Comparison of ENCODE assay signal across 8 mouse cellular contexts in the genomic region with DNA sequence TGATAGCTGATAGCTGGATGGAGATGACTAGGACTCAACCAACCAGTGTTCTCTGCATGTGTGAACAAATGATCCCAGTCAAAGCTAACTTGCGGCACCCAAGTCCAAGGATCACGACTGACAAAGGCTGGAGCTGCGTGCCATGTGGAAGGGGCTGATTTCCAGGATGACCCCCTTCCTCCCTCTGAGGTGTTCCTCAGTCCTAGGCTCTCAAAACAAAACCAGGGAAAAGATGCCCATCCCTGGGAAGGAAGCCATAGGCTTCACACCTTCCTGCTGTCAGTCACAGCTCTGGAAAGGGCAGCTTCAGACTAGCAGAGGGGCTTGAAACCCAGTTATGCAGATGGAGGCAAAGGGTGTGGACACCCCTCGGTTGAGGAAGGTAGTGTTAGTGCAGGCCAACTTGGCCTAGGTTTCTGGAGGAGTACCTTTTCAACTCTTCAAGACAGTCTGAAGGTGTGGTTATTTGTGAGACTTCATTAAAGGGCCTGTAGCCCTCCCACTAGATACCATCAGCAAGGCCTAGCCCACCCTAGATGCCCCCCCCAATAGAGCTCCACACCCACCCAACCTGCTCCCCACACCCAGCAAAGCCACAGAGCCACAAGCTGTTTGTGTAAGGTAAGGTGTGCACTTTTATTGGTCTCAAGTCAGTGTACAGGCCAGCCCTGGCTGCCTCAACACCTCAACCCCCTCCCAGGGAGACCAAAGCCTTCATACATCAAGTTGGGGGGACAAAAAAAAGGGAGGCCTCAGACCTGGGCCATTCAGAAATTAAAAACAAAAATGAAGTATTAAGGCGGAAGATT. TPM values are rescaled to one million over a fixed set of nuclear protein-coding genes. Genes with fewer than 3 reads are reported as not detected.
DNase-seq lines count a peak whose midpoint lies in the region; ATAC-seq lines count a peak whose summit lies in the region.

No protein-coding gene starts in this region.

- H3K27ac ChIP-seq in limb, embryonic 11.5 days (replicated peaks; ENCODE audit: low read depth, low read length) = no peak overlapping the region
- no peak overlapping the region for H3K27ac ChIP-seq in limb, embryonic 10.5 days
- peak overlapping the region; percentile 57 for H3K27ac ChIP-seq in hindbrain, embryonic 15.5 days (replicated peaks)
- H3K27ac ChIP-seq in neural tube, embryonic 11.5 days (ENCODE audit: low read depth, low read length) = no peak overlapping the region; the same call in 1 of the 2 replicates

- no peak overlapping the region for H3K9ac ChIP-seq in limb, embryonic 11.5 days (ENCODE audit: low read length)
- H3K9ac ChIP-seq in hindbrain, embryonic 15.5 days = peak overlapping the region; percentile 12; the same call in 1 of the 2 replicates
- no peak overlapping the region for H3K9ac ChIP-seq in neural tube, embryonic 11.5 days (ENCODE audit: low read length)

- DNase-seq in limb, embryonic 11.5 days (ENCODE audit: low spot score) = peak; percentile 61
- no peak for DNase-seq in limb, embryonic 10.5 days (ENCODE audit: low spot score)
- peak; percentile 46 for DNase-seq in embryo, embryonic 10.5 days (ENCODE audit: low spot score)
- peak; percentile 57 for DNase-seq in neural tube, embryonic 11.5 days (ENCODE audit: low spot score)
- no peak for DNase-seq in ovary, adult 18-20 months (ENCODE audit: low spot score)
- no peak for DNase-seq in adrenal gland, adult 2 months
- no peak for DNase-seq in kidney, adult 18-20 months

- no peak for ATAC-seq in limb, embryonic 11.5 days (ENCODE audit: insufficient number of reproducible peaks, low FRiP score, low TSS enrichment, low read depth)
- ATAC-seq in hindbrain, embryonic 15.5 days (ENCODE audit: low FRiP score, low read depth) = no peak
- no peak for ATAC-seq in neural tube, embryonic 11.5 days (ENCODE audit: insufficient read depth, low FRiP score, low TSS enrichment)

- no peaks in the 10 kb centered on the region for H3K9me3 ChIP-seq in limb, embryonic 11.5 days (ENCODE audit: control insufficient read depth, low read length)
- H3K9me3 ChIP-seq in limb, embryonic 10.5 days (replicated peaks) = no peaks in the 10 kb centered on the region
- no peaks in the 10 kb centered on the region for H3K9me3 ChIP-seq in hindbrain, embryonic 15.5 days
- no peaks in the 10 kb centered on the region for H3K9me3 ChIP-seq in neural tube, embryonic 11.5 days (ENCODE audit: control insufficient read depth, low read length)

- H3K4me1 ChIP-seq in limb, embryonic 11.5 days (ENCODE audit: control insufficient read depth, insufficient read depth, low read length) = peaks cover 13% of the 10 kb centered on the region
- peaks cover 24% of the 10 kb centered on the region for H3K4me1 ChIP-seq in limb, embryonic 10.5 days
- H3K4me1 ChIP-seq in hindbrain, embryonic 15.5 days (replicated peaks) = peaks cover 45% of the 10 kb centered on the region
- H3K4me1 ChIP-seq in neural tube, embryonic 11.5 days (ENCODE audit: control insufficient read depth, insufficient read depth, low read length) = peaks cover 17% of the 10 kb centered on the region

- H3K27me3 ChIP-seq in limb, embryonic 11.5 days (ENCODE audit: control insufficient read depth, insufficient read depth, low read length) = no peaks in the 10 kb centered on the region
- H3K27me3 ChIP-seq in limb, embryonic 10.5 days (ENCODE audit: low read depth, poor library complexity, severe bottlenecking) = peaks cover 20% of the 10 kb centered on the region; the same call in 1 of the 2 replicates
- H3K27me3 ChIP-seq in hindbrain, embryonic 15.5 days = no peaks in the 10 kb centered on the region
- no peaks in the 10 kb centered on the region for H3K27me3 ChIP-seq in neural tube, embryonic 11.5 days (ENCODE audit: control insufficient read depth, insufficient read depth, low read length)

- peaks cover 42% of the 10 kb centered on the region for H3K36me3 ChIP-seq in limb, embryonic 11.5 days (ENCODE audit: control insufficient read depth, insufficient read depth, low read length)
- H3K36me3 ChIP-seq in limb, embryonic 10.5 days = peaks cover 79% of the 10 kb centered on the region
- peaks cover 60% of the 10 kb centered on the region for H3K36me3 ChIP-seq in hindbrain, embryonic 15.5 days
- peaks cover 26% of the 10 kb centered on the region for H3K36me3 ChIP-seq in neural tube, embryonic 11.5 days (ENCODE audit: control insufficient read depth, insufficient read depth, low read length)

- no peak overlapping the region for H3K4me3 ChIP-seq in limb, embryonic 11.5 days (ENCODE audit: low read depth, low read length)
- no peak overlapping the region for H3K4me3 ChIP-seq in limb, embryonic 10.5 days
- peak overlapping the region; percentile 5; the same call in 1 of the 2 replicates for H3K4me3 ChIP-seq in hindbrain, embryonic 15.5 days
- H3K4me3 ChIP-seq in neural tube, embryonic 11.5 days (ENCODE audit: low read depth, low read length) = no peak overlapping the region

- H3K4me2 ChIP-seq in limb, embryonic 11.5 days (ENCODE audit: low read depth, severe bottlenecking) = no peak overlapping the region
- peak overlapping the region; percentile 86 for H3K4me2 ChIP-seq in hindbrain, embryonic 15.5 days
- no peak overlapping the region for H3K4me2 ChIP-seq in neural tube, embryonic 11.5 days (ENCODE audit: low read depth)

- WGBS in limb, embryonic 11.5 days = 52% methylated on average over 5 of the region's 5 CpGs
- 55% methylated on average over 5 of the region's 5 CpGs for WGBS in limb, embryonic 10.5 days
- WGBS in hindbrain, embryonic 15.5 days = 62% methylated on average over 5 of the region's 5 CpGs
- 58% methylated on average over 5 of the region's 5 CpGs for WGBS in neural tube, embryonic 11.5 days

RNA-seq across cellular contexts. Expression of a gene that starts 3.8 kb away (rescaled TPM):
- 16,455 and 16,911 TPM in 2 replicates for polyA plus RNA-seq in limb, embryonic 11.5 days (2014; fragmentation: Nextera tagmentation; extraction: Ambion mirVana)
- polyA plus RNA-seq in limb, embryonic 10.5 days (2016; fragmentation: Nextera tagmentation; extraction: Ambion mirVana) = 13,950 and 14,682 TPM in 2 replicates
- 13,458 and 13,965 TPM in 2 replicates for polyA plus RNA-seq in hindbrain, embryonic 15.5 days (2015; fragmentation: Nextera tagmentation; extraction: Ambion mirVana)
- 15,839 and 16,684 TPM in 2 replicates for polyA plus RNA-seq in neural tube, embryonic 11.5 days (2014; fragmentation: Nextera tagmentation; extraction: Ambion mirVana)
- total RNA-seq in adrenal gland, adult 2 months (2021) = 1,000 to 10,000 TPM; 3,681 to 3,786 TPM
- polyA plus RNA-seq in adrenal gland, adult 2 months (2012; rRNA removed) = 3,805 and 4,221 TPM in 2 replicates

RNA-seq across cellular contexts. Expression of a gene that starts 7.5 kb away (rescaled TPM):
- 10.2 and 11.1 TPM in 2 replicates for polyA plus RNA-seq in limb, embryonic 11.5 days (2014; fragmentation: Nextera tagmentation; extraction: Ambion mirVana)
- 20.9 and 22.8 TPM in 2 replicates for polyA plus RNA-seq in limb, embryonic 10.5 days (2016; fragmentation: Nextera tagmentation; extraction: Ambion mirVana)
- 30.3 and 33.3 TPM in 2 replicates for polyA plus RNA-seq in hindbrain, embryonic 15.5 days (2015; fragmentation: Nextera tagmentation; extraction: Ambion mirVana)
- polyA plus RNA-seq in neural tube, embryonic 11.5 days (2014; fragmentation: Nextera tagmentation; extraction: Ambion mirVana) = 12.2 and 13.7 TPM in 2 replicates
- 10 to 100 TPM in 1 of 2 experiments, 1 to 10 TPM in 1; 9.6 to 11.4 TPM for total RNA-seq in adrenal gland, adult 2 months (2021)
- 42.3 and 44.3 TPM in 2 replicates for polyA plus RNA-seq in adrenal gland, adult 2 months (2012; rRNA removed)

RNA-seq across cellular contexts. Expression of a gene that starts 57.4 kb away (rescaled TPM):
- polyA plus RNA-seq in limb, embryonic 11.5 days (2014; fragmentation: Nextera tagmentation; extraction: Ambion mirVana) = 678 and 708 TPM in 2 replicates
- 806 and 864 TPM in 2 replicates for polyA plus RNA-seq in limb, embryonic 10.5 days (2016; fragmentation: Nextera tagmentation; extraction: Ambion mirVana)
- polyA plus RNA-seq in hindbrain, embryonic 15.5 days (2015; fragmentation: Nextera tagmentation; extraction: Ambion mirVana) = 488 and 506 TPM in 2 replicates
- polyA plus RNA-seq in neural tube, embryonic 11.5 days (2014; fragmentation: Nextera tagmentation; extraction: Ambion mirVana) = 664 and 698 TPM in 2 replicates
- 10 to 100 TPM; 24.6 to 42.9 TPM for total RNA-seq in adrenal gland, adult 2 months (2021)
- polyA plus RNA-seq in adrenal gland, adult 2 months (2012; rRNA removed) = 129 and 134 TPM in 2 replicates

Comparison
In these comparisons a context has a peak if more than half of its experiments do, and no peak if none do; other contexts are left out.
1. DNase-seq: peak in limb, embryonic 11.5 days (single experiment), embryo, embryonic 10.5 days (single experiment) and neural tube, embryonic 11.5 days (single experiment); none in limb, embryonic 10.5 days (single experiment), ovary, adult 18-20 months (single experiment), adrenal gland, adult 2 months (single experiment) and kidney, adult 18-20 months (single experiment).